Comparison of ENCODE assay signal across 15 mouse cellular contexts in the genomic region with DNA sequence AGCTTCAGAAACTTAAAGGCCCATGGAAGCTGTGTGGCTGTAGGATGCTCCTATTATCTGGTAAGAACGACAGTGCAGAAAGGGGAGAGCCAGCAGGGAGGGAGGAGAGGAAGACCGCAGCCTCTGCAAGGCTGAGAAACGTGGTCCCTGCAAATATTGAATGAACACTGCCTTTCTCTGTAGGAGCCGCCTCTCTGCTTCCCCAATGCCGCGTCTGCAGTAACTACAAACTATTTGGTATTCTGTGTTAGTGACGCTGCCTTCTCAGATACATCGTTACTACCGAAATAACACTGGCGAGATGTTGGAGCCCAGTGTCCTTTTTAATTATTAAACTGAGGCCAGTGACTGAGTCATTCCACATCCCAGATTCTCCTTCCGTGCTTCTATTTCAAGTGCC.
DNase-seq lines count a peak whose midpoint lies in the region; ATAC-seq and TF ChIP-seq lines count a peak whose summit lies in the region.
"Had no signal": no experiment of that assay in that cellular context is flagged by ENCODE, and none has a peak within 500 bp of the region (broad histone marks: within the 10 kb centered on the region; RNA-seq: fewer than 3 reads in every experiment).

No protein-coding gene starts in this region.

- no peak for ATAC-seq in kidney, embryonic 16.5 days (ENCODE audit: low FRiP score, low TSS enrichment)
- no peak for ATAC-seq in neural tube, embryonic 13.5 days (ENCODE audit: low read depth)
- no peak for ATAC-seq in neural tube, embryonic 15.5 days (ENCODE audit: low FRiP score)
- ATAC-seq: intestine, embryonic 15.5 days had no signal

- no peak overlapping the region for H3K9ac ChIP-seq in kidney, embryonic 16.5 days (replicated peaks; ENCODE audit: low read length)
- H3K9ac ChIP-seq in neural tube, embryonic 13.5 days, result no peak overlapping the region
- H3K9ac ChIP-seq in neural tube, embryonic 15.5 days (replicated peaks), result 0 out of 2 replicates have a peak overlapping the region, but pooled peaks have one; percentile 26
- H3K9ac ChIP-seq: intestine, embryonic 15.5 days; limb, embryonic 13.5 days had no signal

- H3K27ac ChIP-seq in kidney, adult 2 months (ENCODE audit: insufficient read depth, low read depth, low read length), result no peak overlapping the region
- H3K27ac ChIP-seq in kidney, embryonic 16.5 days (ENCODE audit: low read length), result no peak overlapping the region
- no peak overlapping the region for H3K27ac ChIP-seq in neural tube, embryonic 13.5 days (replicated peaks)
- H3K27ac ChIP-seq in neural tube, embryonic 15.5 days (replicated peaks), result no peak overlapping the region
- H3K27ac ChIP-seq: intestine, embryonic 15.5 days; limb, embryonic 13.5 days had no signal

- no peaks in the 10 kb centered on the region for H3K4me1 ChIP-seq in kidney, adult 2 months (ENCODE audit: control insufficient read depth, insufficient read depth, low read length)
- H3K4me1 ChIP-seq in kidney, embryonic 16.5 days (ENCODE audit: insufficient read depth, low read length), result peaks cover 6% of the 10 kb centered on the region; the same call in 1 of the 2 replicates
- H3K4me1 ChIP-seq in neural tube, embryonic 13.5 days (replicated peaks), result 0 out of 2 replicates have a peak, but pooled peaks cover 13% of the 10 kb centered on the region
- H3K4me1 ChIP-seq in neural tube, embryonic 15.5 days, result peaks cover 14% of the 10 kb centered on the region
- H3K4me1 ChIP-seq: intestine, embryonic 15.5 days had no signal

- H3K27me3 ChIP-seq in kidney, adult 2 months (replicated peaks; ENCODE audit: control insufficient read depth, insufficient read depth, low read length), result no peaks in the 10 kb centered on the region
- peaks cover 26% of the 10 kb centered on the region for H3K27me3 ChIP-seq in kidney, embryonic 16.5 days (ENCODE audit: insufficient read depth, low read length)
- H3K27me3 ChIP-seq in neural tube, embryonic 13.5 days, result peaks cover 21% of the 10 kb centered on the region
- peaks cover 10% of the 10 kb centered on the region; the same call in 1 of the 2 replicates for H3K27me3 ChIP-seq in neural tube, embryonic 15.5 days (replicated peaks)

- TF ChIP-seq POLR2A in kidney, adult 2 months (IDR thresholded peaks at IDR 0.05; ENCODE audit: low read depth, low read length), result no peak

- peak overlapping the region; percentile 20; the same call in 1 of the 2 replicates for H3K4me3 ChIP-seq in kidney, adult 2 months (ENCODE audit: insufficient read depth, low read depth, low read length)
- H3K4me3 ChIP-seq in kidney, embryonic 16.5 days (ENCODE audit: low read length), result no peak overlapping the region
- H3K4me3 ChIP-seq in neural tube, embryonic 13.5 days, result peak overlapping the region; percentile 12; the same call in 1 of the 2 replicates
- H3K4me3 ChIP-seq in neural tube, embryonic 15.5 days (replicated peaks), result peak overlapping the region; percentile 30
- H3K4me3 ChIP-seq: intestine, embryonic 15.5 days; limb, embryonic 13.5 days had no signal

- no peak overlapping the region for H3K4me2 ChIP-seq in kidney, embryonic 16.5 days (replicated peaks; ENCODE audit: low read depth, low read length)
- H3K4me2 ChIP-seq in neural tube, embryonic 13.5 days, result peak overlapping the region; percentile 15
- peak overlapping the region; percentile 86 for H3K4me2 ChIP-seq in neural tube, embryonic 15.5 days
- H3K4me2 ChIP-seq: intestine, embryonic 15.5 days had no signal

- no peak for TF ChIP-seq CTCF in kidney, adult 2 months (conservative IDR thresholded peaks at IDR 0.05; ENCODE audit: insufficient read depth, insufficient read length, low read depth, low read length)

- H3K9me3 ChIP-seq in kidney, embryonic 16.5 days (ENCODE audit: low read length), result no peaks in the 10 kb centered on the region
- no peaks in the 10 kb centered on the region for H3K9me3 ChIP-seq in neural tube, embryonic 13.5 days
- no peaks in the 10 kb centered on the region for H3K9me3 ChIP-seq in neural tube, embryonic 15.5 days (replicated peaks)
- H3K9me3 ChIP-seq: intestine, embryonic 15.5 days; limb, embryonic 13.5 days had no signal

- WGBS in kidney, adult 2 months, result 27% methylated on average over 11 of the region's 11 CpGs
- WGBS in kidney, embryonic 16.5 days, result 67% methylated on average over 11 of the region's 11 CpGs
- 68% methylated on average over 11 of the region's 11 CpGs for WGBS in neural tube, embryonic 13.5 days
- 61% methylated on average over 11 of the region's 11 CpGs for WGBS in neural tube, embryonic 15.5 days

- peak; percentile 36 to 43 for DNase-seq in frontal cortex, postnatal 36 days (ENCODE audit: low spot score in 2 of 2)
- no peak for DNase-seq in frontal cortex, postnatal 14 days (ENCODE audit: low spot score in 2 of 2)
- peak; percentile 11 for DNase-seq in kidney, adult 2 months
- no peak for DNase-seq in neural tube, embryonic 10.5 days (ENCODE audit: extremely low spot score, low spot score)
- no peak for DNase-seq in urinary bladder, adult 2 months (ENCODE audit: low spot score)
- DNase-seq: adrenal gland, postnatal 36 days; cerebellum, adult 11 months; gastrocnemius, postnatal 10 days; kidney, postnatal 4 days; thymus, postnatal 14 days had no signal

- H3K36me3 ChIP-seq in kidney, adult 2 months (ENCODE audit: control insufficient read depth, insufficient read depth, low read length), result no peaks in the 10 kb centered on the region
- no peaks in the 10 kb centered on the region for H3K36me3 ChIP-seq in kidney, embryonic 16.5 days (ENCODE audit: insufficient read depth, low read length)
- no peaks in the 10 kb centered on the region for H3K36me3 ChIP-seq in neural tube, embryonic 13.5 days
- H3K36me3 ChIP-seq in neural tube, embryonic 15.5 days, result no peaks in the 10 kb centered on the region
- H3K36me3 ChIP-seq: intestine, embryonic 15.5 days; limb, embryonic 13.5 days had no signal

Comparison
In these comparisons a context has a peak if more than half of its experiments do, and no peak if none do; other contexts are left out.
1. DNase-seq: peak in frontal cortex, postnatal 36 days (2 of 2) and kidney, adult 2 months (single experiment); none in frontal cortex, postnatal 14 days (0 of 2), neural tube, embryonic 10.5 days (single experiment) and urinary bladder, adult 2 months (single experiment).